Mouse (Mus musculus) brain, embryonic 18.5 days (tissue): ENCODE data around the gene Mcf2l.

ENCODE experiments used
- DNase-seq: peaks from one replicate; pipeline ENCODE4 v3.0.0-alpha.2; 2012; ENCODE audit warnings: low read depth, low spot score

The Mcf2l gene

DNA sequence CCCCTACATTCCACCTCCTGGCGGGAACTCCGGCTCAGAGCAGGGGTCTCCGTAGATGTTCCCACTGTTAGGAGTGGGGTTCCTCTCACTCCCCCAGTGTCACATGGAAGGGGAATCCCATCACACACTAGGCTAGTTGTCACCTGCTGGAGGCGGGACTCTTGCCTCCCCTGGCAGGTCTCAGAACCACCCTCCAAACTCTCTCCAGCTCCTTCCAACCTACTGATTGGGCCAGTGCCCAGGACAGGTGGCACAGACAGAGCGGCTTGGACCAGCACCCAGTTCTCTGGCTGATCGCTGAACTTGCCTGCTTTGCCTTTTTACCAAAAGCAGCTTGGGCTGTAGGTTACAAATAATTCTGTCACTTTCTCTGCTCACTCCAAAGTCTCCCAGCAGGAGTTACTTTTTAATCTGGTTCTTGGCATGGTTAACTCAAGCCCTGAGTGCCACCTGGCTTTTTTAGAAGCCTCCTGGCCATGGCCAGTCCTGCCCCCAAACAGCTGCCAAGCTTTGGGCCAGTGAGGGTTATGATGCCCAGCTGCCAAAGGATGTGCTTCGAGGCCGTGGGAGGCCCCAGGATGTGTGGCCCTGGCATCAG lies 687 bp downstream of the Mcf2l start:
- DNase-seq = no peak

DNA sequence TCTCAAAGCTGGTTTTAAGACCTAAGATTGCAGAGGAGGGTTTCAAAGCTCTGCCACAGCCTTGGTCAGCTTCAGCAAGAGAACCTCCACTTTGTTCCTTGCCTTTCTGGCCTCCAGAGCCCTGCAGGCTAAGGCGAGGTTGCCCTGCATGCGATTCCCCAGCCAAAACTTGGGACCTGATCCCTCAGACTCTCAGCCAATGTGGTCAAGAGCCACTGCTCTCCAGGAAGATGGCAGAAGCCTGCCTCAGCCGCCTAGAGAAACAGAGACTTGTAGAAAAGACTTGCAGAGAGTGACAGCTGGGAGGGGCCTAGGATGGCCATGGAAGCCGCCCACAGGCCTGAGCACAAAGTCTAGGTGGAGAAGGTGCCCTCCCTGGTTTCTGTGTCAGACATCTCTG lies 1.4 kb downstream of the Mcf2l start:
- no peak for DNase-seq

DNA sequence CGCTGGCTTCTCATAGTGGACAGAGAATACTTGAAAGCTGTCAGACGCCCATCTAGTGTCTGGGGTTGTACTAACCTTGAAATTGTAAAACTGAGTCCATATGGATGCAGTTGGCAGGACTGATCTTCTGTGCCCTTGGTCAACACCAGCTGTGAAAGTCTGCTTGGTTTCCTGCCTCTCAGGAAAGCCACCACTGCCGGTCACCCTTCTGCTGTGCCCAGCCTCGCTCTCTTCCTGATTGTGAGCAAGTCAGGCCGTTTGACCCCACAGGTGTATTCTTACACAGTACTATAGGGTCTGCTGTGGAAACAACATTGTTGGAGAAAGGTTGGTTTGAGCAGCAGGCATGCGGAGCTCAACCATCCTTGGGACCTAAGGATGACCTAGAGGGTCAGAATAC lies 3.5 kb downstream of the Mcf2l start:
- DNase-seq = no peak

DNA sequence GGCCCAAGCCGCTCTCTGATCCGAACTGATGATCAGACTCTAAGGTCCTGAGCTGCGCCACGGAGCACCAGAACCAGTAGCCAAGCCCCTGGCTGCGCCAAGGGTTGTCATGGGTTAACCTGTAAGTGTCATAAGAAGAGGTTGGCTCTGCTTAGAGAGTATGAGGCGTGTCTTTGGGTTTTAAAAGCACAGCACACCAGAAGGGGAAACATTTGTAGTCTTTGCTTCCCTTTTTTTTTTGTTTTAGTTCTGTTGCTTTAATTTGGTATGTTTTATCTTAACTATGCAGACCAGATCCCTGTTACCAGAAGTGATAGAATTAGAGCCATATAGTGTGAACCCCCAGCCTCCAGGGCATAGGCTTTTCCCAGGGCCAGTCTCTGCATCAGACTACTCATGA lies 6.6 kb downstream of the Mcf2l start:
- no peak for DNase-seq

DNA sequence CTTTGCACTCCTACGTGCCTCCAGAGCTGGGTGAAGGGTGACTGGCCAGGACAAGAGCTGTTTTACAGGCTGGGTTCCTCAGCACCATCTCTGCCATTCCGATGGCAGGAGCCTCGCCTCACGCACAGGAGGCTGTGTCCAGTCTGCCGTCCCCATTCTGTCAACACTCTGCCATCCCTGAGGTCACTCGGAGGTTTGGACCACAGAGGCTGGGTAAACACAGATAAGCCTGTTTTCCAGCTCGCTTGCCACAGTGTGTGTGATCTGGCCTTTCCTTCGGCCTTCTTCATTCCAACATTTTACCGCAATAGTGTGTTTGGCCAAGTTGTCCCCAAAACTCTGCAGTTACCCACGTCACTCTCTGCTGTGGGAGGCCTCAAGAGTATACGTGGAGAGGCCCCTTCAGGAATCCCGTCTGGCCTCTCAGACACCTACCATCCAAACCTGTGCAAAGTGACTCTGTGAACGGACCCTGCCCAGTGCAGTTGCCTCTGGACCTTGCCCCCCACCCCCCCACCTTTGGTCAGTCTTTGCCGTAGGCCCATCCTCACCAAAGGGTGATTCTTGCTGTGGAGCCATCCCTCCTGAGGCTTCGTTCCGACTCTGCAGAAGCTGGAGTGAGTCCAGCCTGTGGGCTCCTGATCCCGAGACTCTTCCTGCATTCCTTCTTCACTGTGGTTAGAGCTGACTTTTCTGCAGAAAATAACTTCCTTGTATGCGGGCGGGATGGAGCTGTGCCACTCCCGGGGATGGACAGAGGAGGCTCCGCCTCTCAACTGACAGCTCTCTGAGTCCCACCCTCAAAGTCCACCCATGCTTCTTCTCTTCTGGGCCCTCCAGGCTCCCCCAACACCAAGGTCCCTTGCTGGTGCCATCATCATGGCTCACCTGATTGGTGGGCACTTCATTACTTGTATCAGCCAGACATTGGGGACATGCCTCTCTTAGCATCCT lies 9.7 kb downstream of the Mcf2l start:
- no peak for DNase-seq

DNA sequence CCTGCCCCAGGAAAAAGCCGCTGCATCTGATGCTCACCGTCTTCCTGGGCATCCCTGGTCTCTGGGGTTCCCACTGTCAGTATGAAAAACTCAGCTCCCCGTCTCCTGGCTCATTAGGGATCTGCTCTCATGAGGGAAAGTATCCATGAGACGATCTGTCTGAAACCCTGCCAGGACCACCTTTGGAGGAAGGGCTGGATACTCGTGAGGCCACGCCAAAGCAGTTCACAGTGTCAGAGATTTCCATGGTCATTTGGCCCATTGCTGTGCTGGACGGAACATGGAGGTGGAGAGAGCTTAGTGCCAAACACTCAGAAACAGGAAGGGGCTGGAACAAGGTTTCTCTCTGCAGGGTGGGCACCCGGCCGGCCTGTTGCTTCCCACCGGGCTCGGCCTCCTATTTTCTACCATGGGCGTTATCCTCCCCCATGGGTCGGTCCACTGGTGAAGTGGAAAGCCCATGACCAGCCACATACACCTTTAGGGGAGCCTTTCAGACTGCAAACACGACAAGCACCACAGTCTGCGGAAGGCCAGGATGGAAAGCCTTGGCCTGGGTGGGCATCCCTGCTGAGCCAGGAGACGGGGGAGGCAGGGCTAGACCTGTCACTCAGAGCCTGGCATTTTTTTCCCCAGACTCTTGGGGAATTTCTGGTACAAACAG lies 14.3 kb downstream of the Mcf2l start:
- DNase-seq = no peak

- DNase-seq = no peak
These were observed 15.5 kb downstream of the Mcf2l start for GRCm38 (mm10) chr8:12889046-12889598.

DNA sequence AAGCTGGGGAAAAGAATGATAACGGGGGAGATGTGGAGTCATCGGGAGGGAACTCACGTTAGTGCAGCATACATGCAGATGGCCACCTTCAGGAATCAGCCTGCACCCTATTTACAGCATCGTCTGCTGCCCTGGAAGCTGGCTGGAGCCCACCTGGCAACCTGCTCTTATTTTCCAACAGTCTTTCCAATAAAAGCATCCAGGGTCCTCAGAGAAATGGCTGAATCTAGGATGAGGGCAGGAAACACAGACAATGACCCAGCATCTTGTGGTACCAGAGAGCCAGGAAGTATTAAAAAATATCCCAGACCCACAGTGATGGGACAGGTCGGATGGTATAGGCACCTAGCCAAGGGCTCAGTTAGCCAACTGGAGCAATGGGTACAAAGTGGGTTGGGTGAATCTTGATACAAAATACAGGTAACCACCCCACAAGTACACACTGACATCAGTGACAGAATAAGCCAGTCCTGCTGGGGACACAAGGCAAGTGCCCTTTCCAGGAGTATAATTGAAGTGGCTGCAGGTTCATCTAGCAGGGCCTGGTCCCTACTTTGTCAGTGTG lies 19.4 kb downstream of the Mcf2l start:
- DNase-seq = no peak

GRCm38 (mm10) chr8:12893797-12894578 lies 20.4 kb downstream of the Mcf2l start:
- DNase-seq = no peak

DNA sequence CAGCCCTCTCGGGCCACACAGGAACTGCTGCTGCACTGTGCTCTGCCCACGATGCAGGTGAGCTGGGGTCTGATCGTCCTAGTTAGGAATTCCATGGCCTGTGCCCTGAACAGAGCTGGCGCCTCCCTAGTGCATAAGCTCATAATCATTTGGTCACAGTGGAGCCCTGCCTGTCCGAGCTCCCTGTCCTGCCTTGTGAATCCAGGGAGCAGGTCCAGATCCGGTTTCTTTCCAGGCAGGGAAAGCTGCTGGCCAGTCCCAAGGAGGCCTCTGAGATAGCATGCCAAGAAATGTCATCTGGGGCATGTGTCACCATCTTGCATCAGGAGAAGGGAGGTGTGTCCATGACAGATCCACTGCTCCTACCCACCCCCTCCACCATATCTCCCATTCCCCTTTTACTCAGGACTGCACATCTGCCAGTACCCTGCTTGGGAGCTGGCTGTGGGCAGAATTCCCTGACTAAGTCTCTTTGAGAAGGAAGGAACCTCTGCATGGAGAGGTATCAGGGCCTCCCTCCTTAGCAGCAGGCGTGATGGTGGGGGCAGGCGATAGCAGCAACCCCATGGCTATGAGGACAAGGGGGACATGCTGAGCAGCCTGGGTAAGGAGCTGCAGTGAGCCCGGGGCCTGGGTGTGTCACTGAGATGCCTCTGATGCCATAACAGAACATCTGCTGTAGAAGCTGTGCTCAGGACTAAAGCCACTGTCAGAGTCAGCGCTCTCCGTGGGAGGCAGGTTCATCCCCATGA lies 21.4 kb downstream of the Mcf2l start:
- DNase-seq = no peak

GRCm38 (mm10) chr8:12895535-12896150 lies 22.0 kb downstream of the Mcf2l start:
- no peak for DNase-seq

- no peak for DNase-seq
These were observed 23.1 kb downstream of the Mcf2l start for GRCm38 (mm10) chr8:12896494-12897373.

- no peak for DNase-seq
These were observed 24.2 kb downstream of the Mcf2l start for GRCm38 (mm10) chr8:12897815-12898214.

GRCm38 (mm10) chr8:12903790-12904415 lies 30.3 kb downstream of the Mcf2l start:
- no peak for DNase-seq

DNA sequence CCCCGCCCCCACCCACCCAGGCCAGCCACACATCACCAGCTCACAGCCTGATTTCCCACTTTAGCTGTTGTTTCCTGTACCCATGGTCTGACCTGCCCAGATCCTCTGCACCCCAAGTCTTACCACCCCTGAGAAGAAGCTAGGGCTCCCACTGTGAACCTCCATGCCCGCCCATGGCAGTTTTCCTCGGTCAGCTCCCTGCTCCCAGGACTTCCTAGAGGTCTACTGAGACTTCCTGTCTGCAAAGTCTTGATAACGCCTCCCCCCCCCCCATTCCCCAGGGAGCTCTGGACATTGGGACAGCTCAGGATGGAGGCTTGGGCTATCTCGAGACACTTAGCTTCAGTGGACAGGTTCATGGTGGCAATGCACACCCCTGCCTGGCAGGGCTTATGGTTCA lies 31.5 kb downstream of the Mcf2l start:
- no peak for DNase-seq

GRCm38 (mm10) chr8:12905599-12906321 lies 32.2 kb downstream of the Mcf2l start:
- no peak for DNase-seq

DNA sequence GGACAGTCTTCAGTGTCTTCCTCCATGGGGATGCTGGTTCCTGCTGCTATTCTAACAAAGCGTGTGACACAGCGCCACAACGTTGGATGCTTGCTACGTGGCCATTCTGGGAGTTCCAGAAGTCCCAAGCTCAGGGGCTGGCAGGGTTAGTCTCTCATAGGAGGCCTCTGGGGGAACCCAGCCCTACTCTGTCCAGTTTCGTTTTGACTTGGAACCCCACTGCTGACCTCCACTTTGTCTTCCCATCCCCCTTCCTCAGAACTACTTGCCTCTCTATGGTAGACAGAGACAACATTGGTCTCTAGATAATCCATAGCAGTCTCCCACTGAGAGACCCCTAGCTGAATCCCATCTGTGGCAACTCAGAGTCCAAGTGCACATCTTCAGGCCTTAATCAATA lies 33.0 kb downstream of the Mcf2l start:
- no peak for DNase-seq

- no peak for DNase-seq
These were observed 34.1 kb downstream of the Mcf2l start for GRCm38 (mm10) chr8:12907730-12908129.
